Mouse (Mus musculus) layer of hippocampus, postnatal 36 days (tissue): ENCODE results near the gene Cyp4b1. TPM values are rescaled to one million over a fixed set of nuclear protein-coding genes. Genes with fewer than 3 reads are reported as not detected.
A peak's percentile ranks its signal among the peaks of the same experiment; 100 is the strongest.
"Not testable (repeated sequence)": the region's sequence is repeated elsewhere in the genome, so short reads cannot be mapped to it uniquely, and the experiment has no call there.

Source experiments
- DNase-seq, 2 experiments: peaks; one replicate each; pipeline ENCODE4 v3.0.0; 2022
- total RNA-seq, 2 experiments: library from RNA; stranded (reverse); gene quantifications; 2 replicates each; pipeline ENCODE4 v1.2.3; 2021

Gene Cyp4b1
- total RNA-seq: 1 to 10 TPM in 1 of 2 experiments, under 1 TPM in 1; 0.66 to 1.2 TPM

- no peak for DNase-seq
These were observed at the start of gene Cyp4b1 for GRCm38 (mm10) chr4:115647580-115647979. TSS of gene Cyp4b1 (minus strand) at chr4:115647723.

GRCm38 (mm10) chr4:115686299-115686698, 38.8 kb upstream of the Cyp4b1 start:
- no peak for DNase-seq

GRCm38 (mm10) chr4:115659190-115659589, 11.7 kb upstream of the Cyp4b1 start:
- no peak for DNase-seq

- DNase-seq: no peak
These were observed 10.3 kb upstream of the Cyp4b1 start for GRCm38 (mm10) chr4:115657867-115658249.

GRCm38 (mm10) chr4:115657104-115657866, 9.8 kb upstream of the Cyp4b1 start:
- DNase-seq: peak; percentile 11

- DNase-seq: not testable (repeated sequence)
These were observed 9.0 kb upstream of the Cyp4b1 start for GRCm38 (mm10) chr4:115656535-115656922.

GRCm38 (mm10) chr4:115655841-115656534, 8.5 kb upstream of the Cyp4b1 start:
- not testable (repeated sequence) for DNase-seq

- DNase-seq: no peak
These were observed 3.3 kb upstream of the Cyp4b1 start for GRCm38 (mm10) chr4:115650866-115651265.

- no peak for DNase-seq
These were observed 1.8 kb upstream of the Cyp4b1 start for GRCm38 (mm10) chr4:115649344-115649743.

GRCm38 (mm10) chr4:115648752-115649151, 1.2 kb upstream of the Cyp4b1 start:
- no peak for DNase-seq

GRCm38 (mm10) chr4:115645371-115645770, 2.2 kb downstream of the Cyp4b1 start:
- no peak for DNase-seq

GRCm38 (mm10) chr4:115642967-115643754, 4.4 kb downstream of the Cyp4b1 start:
- DNase-seq: no peak

- not testable (repeated sequence) for DNase-seq
These were observed 22.0 kb downstream of the Cyp4b1 start for GRCm38 (mm10) chr4:115625560-115625959.

- DNase-seq: no peak
These were observed 33.5 kb downstream of the Cyp4b1 start for GRCm38 (mm10) chr4:115614005-115614404.

GRCm38 (mm10) chr4:115600611-115601010, 46.9 kb downstream of the Cyp4b1 start, which contains the start of gene Cyp4a32:
TSS of gene Cyp4a32 (plus strand) at chr4:115600969.
- not testable (repeated sequence) for DNase-seq

- DNase-seq: no peak
These were observed 50.6 kb downstream of the Cyp4b1 start for GRCm38 (mm10) chr4:115596824-115597336.

- no peak for DNase-seq
These were observed 51.2 kb downstream of the Cyp4b1 start for GRCm38 (mm10) chr4:115596357-115596756.

GRCm38 (mm10) chr4:115583036-115583435, 64.5 kb downstream of the Cyp4b1 start:
- no peak for DNase-seq

GRCm38 (mm10) chr4:115575776-115576175, 71.7 kb downstream of the Cyp4b1 start:
- no peak for DNase-seq

- DNase-seq: no peak
These were observed 72.3 kb downstream of the Cyp4b1 start for GRCm38 (mm10) chr4:115575255-115575654.
